ENCODE assay signal across 8 mouse cellular contexts in the genomic region with DNA sequence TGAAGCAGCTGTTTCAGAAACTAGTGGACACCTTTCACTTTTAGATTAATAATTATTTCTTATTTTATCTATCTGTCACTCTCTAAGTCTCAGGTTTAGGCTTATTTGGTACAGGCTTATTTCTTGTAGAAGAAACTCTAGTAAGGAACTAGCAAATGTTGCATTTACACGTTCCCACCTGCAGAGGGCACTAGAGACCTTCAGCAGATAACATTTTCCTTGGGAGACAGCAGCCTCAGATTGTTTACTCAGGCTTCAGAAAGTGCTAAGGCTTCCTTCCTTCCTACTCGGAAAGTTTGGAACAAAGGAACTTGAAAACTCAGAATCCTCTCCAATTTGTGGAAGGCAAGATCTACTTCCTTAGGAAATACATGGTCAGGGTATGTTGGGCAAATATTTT. TPM values are rescaled to one million over a fixed set of nuclear protein-coding genes. Genes with fewer than 3 reads are reported as not detected.
A peak's percentile ranks its signal among the peaks of the same experiment; 100 is the strongest.
DNase-seq lines count a peak whose midpoint lies in the region; ATAC-seq and TF ChIP-seq lines count a peak whose summit lies in the region.

No protein-coding gene starts in this region.

- peak; percentile 38 for ATAC-seq in forebrain, postnatal 0 days
- ATAC-seq in liver, postnatal 0 days, result no peak

- no peak for TF ChIP-seq EP300 in liver, postnatal 0 days (IDR thresholded peaks at IDR 0.05; ENCODE audit: low read depth)

- no peaks in the 10 kb centered on the region for H3K36me3 ChIP-seq in forebrain, postnatal 0 days (ENCODE audit: insufficient read depth)
- no peaks in the 10 kb centered on the region for H3K36me3 ChIP-seq in liver, postnatal 0 days (replicated peaks; ENCODE audit: insufficient read depth, low read length)

- H3K9ac ChIP-seq in forebrain, postnatal 0 days, result no peak overlapping the region
- no peak overlapping the region for H3K9ac ChIP-seq in liver, postnatal 0 days (replicated peaks)

- no peak overlapping the region for H3K27ac ChIP-seq in forebrain, postnatal 0 days (ENCODE audit: low read depth, low read length)
- H3K27ac ChIP-seq in liver, postnatal 0 days (ENCODE audit: low read depth), result no peak overlapping the region

- H3K4me1 ChIP-seq in forebrain, postnatal 0 days (ENCODE audit: insufficient read depth), result no peaks in the 10 kb centered on the region
- H3K4me1 ChIP-seq in liver, postnatal 0 days (ENCODE audit: insufficient read depth), result no peaks in the 10 kb centered on the region

- no peak overlapping the region for H3K4me3 ChIP-seq in forebrain, postnatal 0 days (ENCODE audit: low read depth, low read length)
- no peak overlapping the region for H3K4me3 ChIP-seq in liver, postnatal 0 days (ENCODE audit: low read depth, low read length)

- peak; percentile 95 for TF ChIP-seq CTCF in forebrain, postnatal 0 days (IDR thresholded peaks at IDR 0.05; ENCODE audit: low read depth)
- TF ChIP-seq CTCF in liver, postnatal 0 days (IDR thresholded peaks at IDR 0.05; ENCODE audit: low read depth), result peak; percentile 82

- DNase-seq in 3134 (ENCODE audit: extremely low read depth, insufficient read length, low spot score), result peak; percentile 15
- peak; percentile 2 for DNase-seq in B cell, adult 2 months
- peak; percentile 33 for DNase-seq in c-Kit-positive CD71-positive TER-119-positive erythroid progenitor cells, embryonic 14.5 days (ENCODE audit: low spot score)
- peak; percentile 88 for DNase-seq in forebrain, postnatal 0 days
- peak; percentile 72 for DNase-seq in kidney, postnatal 14 days
- peak; percentile 32 for DNase-seq in liver, postnatal 0 days
- peak; percentile 77 to 86 for DNase-seq in right cerebral cortex, postnatal 10 days (ENCODE audit: low spot score in 2 of 2)
- no peak for DNase-seq in spleen, postnatal 10 days (ENCODE audit: low spot score in 2 of 2)

- no peaks in the 10 kb centered on the region for H3K9me3 ChIP-seq in forebrain, postnatal 0 days (ENCODE audit: low read length)
- no peaks in the 10 kb centered on the region for H3K9me3 ChIP-seq in liver, postnatal 0 days (ENCODE audit: low read length)

- no peaks in the 10 kb centered on the region for H3K27me3 ChIP-seq in forebrain, postnatal 0 days (ENCODE audit: insufficient read depth, low read length)
- no peaks in the 10 kb centered on the region for H3K27me3 ChIP-seq in liver, postnatal 0 days (ENCODE audit: insufficient read depth, low read length)

- WGBS in forebrain, postnatal 0 days, result 3% methylated on average over 2 of the region's 2 CpGs
- WGBS in liver, postnatal 0 days (ENCODE audit: insufficient replicate concordance), result 1% methylated on average over 2 of the region's 2 CpGs

- H3K4me2 ChIP-seq in forebrain, postnatal 0 days (ENCODE audit: low read depth), result no peak overlapping the region
- H3K4me2 ChIP-seq in liver, postnatal 0 days (ENCODE audit: low read depth, low read length), result no peak overlapping the region

RNA-seq across cellular contexts. Expression of gene Ttn, which starts 52.6 kb away (rescaled TPM):
- total RNA-seq in forebrain, postnatal 0 days (2014; rRNA removed), result 0.46 and 0.81 TPM in 2 replicates
- 0.10 and 0.22 TPM in 2 replicates for polyA plus RNA-seq in forebrain, postnatal 0 days (2015; fragmentation: Nextera tagmentation; extraction: Ambion mirVana)
- 0.32 and 4.6 TPM in 2 replicates for polyA plus RNA-seq in liver, postnatal 0 days (2015; fragmentation: Nextera tagmentation; extraction: Ambion mirVana)

Comparison
In these comparisons a context has a peak if more than half of its experiments do, and no peak if none do; other contexts are left out.
1. DNase-seq: peak in 3134 (single experiment), B cell, adult 2 months (2 of 2), c-Kit-positive CD71-positive TER-119-positive erythroid progenitor cells, embryonic 14.5 days (single experiment), forebrain, postnatal 0 days (single experiment), kidney, postnatal 14 days (single experiment), liver, postnatal 0 days (single experiment) and right cerebral cortex, postnatal 10 days (2 of 2); none in spleen, postnatal 10 days (0 of 2).